Mouse (Mus musculus) neural tube, embryonic 11.5 days (tissue): Measurements from ENCODE around the gene Gm7534. TPM values are rescaled to one million over a fixed set of nuclear protein-coding genes. Genes with fewer than 3 reads are reported as not detected.

Source experiments
- ATAC-seq: fragments of 200-750 bp; cut with Nextera tagmentation; 2 replicates; pipeline ENCODE4 v1.8.0; 2017; ENCODE audit warnings: moderate number of reproducible peaks, mild to moderate bottlenecking, moderate TSS enrichment, moderate library complexity; ENCODE audit not compliant: insufficient read depth, low FRiP score, low TSS enrichment
- DNase-seq: peaks from one replicate; pipeline ENCODE4 v3.0.0-alpha.2; 2015; ENCODE audit warnings: low spot score
- H3K27ac ChIP-seq: fragments of 300-500 bp; sonication (generic); 2 replicates; pipeline ENCODE4 v1.5.1; 2014; ENCODE audit warnings: low read depth, mild to moderate bottlenecking, low read length
- H3K27me3 ChIP-seq: fragments of 300-500 bp; sonication (generic); 2 replicates; pipeline ENCODE4 v1.6.1; 2014; ENCODE audit warnings: mild to moderate bottlenecking, low read length, mixed read lengths; ENCODE audit not compliant: control insufficient read depth, insufficient read depth
- H3K36me3 ChIP-seq: fragments of 300-500 bp; sonication (generic); 2 replicates; pipeline ENCODE4 v1.6.1; 2014; ENCODE audit warnings: mild to moderate bottlenecking, low read length, moderate library complexity, mixed read lengths; ENCODE audit not compliant: control insufficient read depth, insufficient read depth
- H3K4me1 ChIP-seq: fragments of 300-500 bp; sonication (generic); 2 replicates; pipeline ENCODE4 v1.6.1; 2014; ENCODE audit warnings: low read length, mixed read lengths; ENCODE audit not compliant: control insufficient read depth, insufficient read depth
- H3K4me2 ChIP-seq: fragments of 300-500 bp; sonication (generic); 2 replicates; pipeline ENCODE4 v1.6.1; 2014; ENCODE audit warnings: low read depth, mild to moderate bottlenecking, moderate library complexity
- H3K4me3 ChIP-seq: fragments of 300-500 bp; sonication (generic); 2 replicates; pipeline ENCODE4 v1.5.1; 2014; ENCODE audit warnings: low read depth, low read length
- H3K9ac ChIP-seq: fragments of 300-500 bp; sonication (generic); 2 replicates; pipeline ENCODE4 v1.6.1; 2014; ENCODE audit warnings: mild to moderate bottlenecking, low read length
- H3K9me3 ChIP-seq: fragments of 300-500 bp; sonication (generic); 2 replicates; pipeline ENCODE4 v1.6.1; 2016; ENCODE audit warnings: low read length; ENCODE audit not compliant: control insufficient read depth
- WGBS: fragments of 180-500 bp; shearing (Covaris S2); extraction: QIAGEN DNeasy Blood & Tissue Kit; methylation state at CpG from one replicate; pipeline ENCODE4 v1.1.7; 2014; 5-methylcytosine and 5-hydroxymethylcytosine counted together
- polyA plus RNA-seq: library from polyadenylated mRNA; unstranded; fragments of >200 nt; fragmentation: Nextera tagmentation; extraction: Ambion mirVana; gene quantifications from 2 replicates; pipeline ENCODE4 v1.2.1, GENCODE M21; 2014

The Gm7534 gene
- not detected in 2 replicates for polyA plus RNA-seq

- no peaks in the 10 kb centered on the region for H3K9me3 ChIP-seq
- no peak within 1 kb of the TSS for H3K27ac ChIP-seq
- H3K27me3 ChIP-seq, result no peaks in the 10 kb centered on the region
- no peak within 1 kb of the TSS for H3K9ac ChIP-seq
- H3K4me2 ChIP-seq, result no peak within 1 kb of the TSS
- 92% methylated on average over 4 of the region's 4 CpGs for WGBS
- H3K4me3 ChIP-seq, result no peak within 1 kb of the TSS
- H3K4me1 ChIP-seq, result no peaks in the 10 kb centered on the region
- DNase-seq (no peak), ATAC-seq (no peak)
- H3K36me3 ChIP-seq, result no peaks in the 10 kb centered on the region
Measured at GRCm38 (mm10) chr4:134202904-134203303, at the start of gene Gm7534. Gene Gm7534, minus strand, starts transcription at chr4:134203004.

GRCm38 (mm10) chr4:134252131-134252910 is 49.5 kb upstream of the Gm7534 start:
- ATAC-seq (no peak), DNase-seq (peak; percentile 43)
- Histone ChIP-seq H3K9me3 (no peaks in the 10 kb centered on the region), H3K27ac (peak overlapping the region; percentile 24; the same call in 1 of the 2 replicates), H3K4me3 (peak overlapping the region; percentile 47), H3K4me1 (peaks cover 50% of the 10 kb centered on the region), H3K4me2 (peak overlapping the region; percentile 85), H3K36me3 (no peaks in the 10 kb centered on the region), H3K9ac (peak overlapping the region; percentile 73), H3K27me3 (peaks cover 30% of the 10 kb centered on the region)
- WGBS, result under 1% methylated on average over 22 of the region's 22 CpGs

GRCm38 (mm10) chr4:134251241-134252130 is 48.7 kb upstream of the Gm7534 start:
- H3K4me3 ChIP-seq, result peak overlapping the region; percentile 47
- peak overlapping the region; percentile 85 for H3K4me2 ChIP-seq
- no peaks in the 10 kb centered on the region for H3K9me3 ChIP-seq
- ATAC-seq (no peak), DNase-seq (peak; percentile 67)
- H3K36me3 ChIP-seq, result no peaks in the 10 kb centered on the region
- peaks cover 30% of the 10 kb centered on the region for H3K27me3 ChIP-seq
- peak overlapping the region; percentile 73 for H3K9ac ChIP-seq
- H3K4me1 ChIP-seq, result peaks cover 41% of the 10 kb centered on the region
- WGBS, result under 1% methylated on average over 90 of the region's 91 CpGs
- no peak overlapping the region for H3K27ac ChIP-seq

- H3K27me3 ChIP-seq, result peaks cover 30% of the 10 kb centered on the region
Measured at GRCm38 (mm10) chr4:134250930-134251240, 48.1 kb upstream of the Gm7534 start.

GRCm38 (mm10) chr4:134250116-134250929 is 47.5 kb upstream of the Gm7534 start:
- Histone ChIP-seq H3K9ac (peak overlapping the region; percentile 73), H3K4me3 (peak overlapping the region; percentile 47), H3K4me2 (peak overlapping the region; percentile 85), H3K27me3 (peaks cover 30% of the 10 kb centered on the region), H3K4me1 (peaks cover 34% of the 10 kb centered on the region), H3K9me3 (no peaks in the 10 kb centered on the region), H3K27ac (no peak overlapping the region), H3K36me3 (no peaks in the 10 kb centered on the region)
- 5% methylated on average over 27 of the region's 27 CpGs for WGBS
- no peak for ATAC-seq
- DNase-seq, result peak; percentile 30

More at GRCm38 (mm10) chr4:134250930-134251240, 48.1 kb upstream of the Gm7534 start:
- Histone ChIP-seq H3K9me3 (no peaks in the 10 kb centered on the region), H3K36me3 (no peaks in the 10 kb centered on the region), H3K27ac (no peak overlapping the region), H3K9ac (peak overlapping the region; percentile 73), H3K4me1 (peaks cover 37% of the 10 kb centered on the region), H3K4me3 (peak overlapping the region; percentile 47), H3K4me2 (peak overlapping the region; percentile 85)
- DNase-seq (peak; percentile 49), ATAC-seq (no peak)
- 11% methylated on average over 10 of the region's 10 CpGs for WGBS

GRCm38 (mm10) chr4:134249651-134250050 is 46.8 kb upstream of the Gm7534 start:
- Histone ChIP-seq H3K27me3 (peaks cover 27% of the 10 kb centered on the region), H3K9ac (peak overlapping the region; percentile 45), H3K4me1 (peaks cover 32% of the 10 kb centered on the region), H3K27ac (no peak overlapping the region), H3K36me3 (no peaks in the 10 kb centered on the region), H3K4me2 (peak overlapping the region; percentile 85), H3K4me3 (peak overlapping the region; percentile 30), H3K9me3 (no peaks in the 10 kb centered on the region)
- 1% methylated on average over 30 of the region's 30 CpGs for WGBS
- DNase-seq (peak; percentile 88), ATAC-seq (peak; percentile 46; the same call in 1 of the 2 replicates)

GRCm38 (mm10) chr4:134246719-134247258 is 44.0 kb upstream of the Gm7534 start, which contains the start of gene Gm30191:
Gene Gm30191, plus strand, starts transcription at chr4:134246935.
- ATAC-seq, result no peak
- DNase-seq, result no peak
- peak within 1 kb of the TSS; percentile 91 for H3K4me3 ChIP-seq
- peak within 1 kb of the TSS; percentile 97 for H3K4me2 ChIP-seq
- peak within 1 kb of the TSS; percentile 48 for H3K9ac ChIP-seq
- H3K4me1 ChIP-seq, result peaks cover 19% of the 10 kb centered on the region
- no peak within 1 kb of the TSS for H3K27ac ChIP-seq
- no peaks in the 10 kb centered on the region for H3K9me3 ChIP-seq
- WGBS, result 77% methylated on average over 7 of the region's 7 CpGs
- H3K36me3 ChIP-seq, result no peaks in the 10 kb centered on the region
- H3K27me3 ChIP-seq, result peaks cover 18% of the 10 kb centered on the region

- Histone ChIP-seq H3K4me1 (peaks cover 13% of the 10 kb centered on the region), H3K27me3 (peaks cover 14% of the 10 kb centered on the region), H3K36me3 (no peaks in the 10 kb centered on the region), H3K9me3 (no peaks in the 10 kb centered on the region), H3K4me2 (peak overlapping the region; percentile 97; the same call in 1 of the 2 replicates), H3K4me3 (no peak overlapping the region), H3K9ac (no peak overlapping the region), H3K27ac (no peak overlapping the region)
- WGBS, result 28% methylated on average over 4 of the region's 4 CpGs
- ATAC-seq, result no peak
- no peak for DNase-seq
Measured at GRCm38 (mm10) chr4:134246256-134246655, 43.5 kb upstream of the Gm7534 start.
